Mouse (Mus musculus) liver, adult 2 months (tissue): Measurements from ENCODE around the gene Tmem87a.

ENCODE experiments used
- CTCF ChIP-seq: fragments of 200-500 bp; IDR thresholded peaks from 2 replicates; pipeline ENCODE4 v1.5.1; 2011; ENCODE audit warnings: low read depth, low read length, control low read depth
- POLR2A ChIP-seq: fragments of 200-500 bp; IDR thresholded peaks from 2 replicates; pipeline ENCODE4 v1.6.1; 2011; ENCODE audit warnings: low read length, control low read depth; ENCODE audit not compliant: insufficient read depth; ENCODE audit errors: extremely low read depth

GRCm38 (mm10) chr2:120450724-120451123, 46.8 kb upstream of the Tmem87a start:
- TF ChIP-seq POLR2A (no peak), CTCF (no peak)
